Mouse (Mus musculus) CH12.LX (cell line): ENCODE data around the gene Map7.

Source experiments
- CTCF ChIP-seq, 2 experiments: IDR thresholded peaks in 1 of 2; conservative IDR thresholded peaks in 1 of 2; 2 replicates each; pipeline ENCODE4 v1.5.1; 2011 to 2012; ENCODE audit warnings: low read depth in 2 of 2, low read length in 2 of 2, improper control_type of control experiment in 1 of 2, inconsistent platforms in 1 of 2, mild to moderate bottlenecking in 1 of 2, moderate library complexity in 1 of 2
- EP300 ChIP-seq: IDR thresholded peaks from 2 replicates; pipeline ENCODE4 v1.6.1; 2011; ENCODE audit warnings: low read length, improper control_type of control experiment
- GABPA ChIP-seq: IDR thresholded peaks from 2 replicates; pipeline ENCODE4 v1.6.1; 2012; ENCODE audit warnings: low read depth, low read length, improper control_type of control experiment, inconsistent platforms; ENCODE audit not compliant: insufficient replicate concordance
- HCFC1 ChIP-seq: IDR thresholded peaks from 2 replicates; pipeline ENCODE4 v1.6.1; 2012; ENCODE audit warnings: low read depth, mild to moderate bottlenecking, inconsistent platforms, low read length, improper control_type of control experiment
- KAT2A ChIP-seq: IDR thresholded peaks from 2 replicates; pipeline ENCODE4 v1.6.1; 2012; ENCODE audit warnings: low read length, improper control_type of control experiment, inconsistent platforms; ENCODE audit not compliant: insufficient replicate concordance
- MAX ChIP-seq: IDR thresholded peaks from 2 replicates; pipeline ENCODE4 v1.6.1; 2011; ENCODE audit warnings: low read length, improper control_type of control experiment
- MXI1 ChIP-seq: IDR thresholded peaks from 2 replicates; pipeline ENCODE4 v1.6.1; 2011; ENCODE audit warnings: mild to moderate bottlenecking, low read depth, low read length, improper control_type of control experiment
- MYC ChIP-seq: IDR thresholded peaks from 2 replicates; pipeline ENCODE4 v1.6.1; 2011; ENCODE audit warnings: low read depth, mild to moderate bottlenecking, improper control_type of control experiment, low read length
- POLR2A ChIP-seq: IDR thresholded peaks from 2 replicates; pipeline ENCODE4 v1.6.1; 2011; ENCODE audit warnings: low read depth, mild to moderate bottlenecking, improper control_type of control experiment, low read length
- RAD21 ChIP-seq: IDR thresholded peaks from 2 replicates; pipeline ENCODE4 v1.6.1; 2011; ENCODE audit warnings: low read depth, mild to moderate bottlenecking, low read length, improper control_type of control experiment, moderate library complexity
- TBP ChIP-seq: conservative IDR thresholded peaks from 2 replicates; pipeline ENCODE4 v1.6.1; 2011; ENCODE audit warnings: low read depth, low read length, improper control_type of control experiment
- ZNF384 ChIP-seq: IDR thresholded peaks from 2 replicates; pipeline ENCODE4 v1.6.1; 2012; ENCODE audit warnings: low read depth, low read length, improper control_type of control experiment, inconsistent platforms

GRCm38 (mm10) chr10:20181680-20182399, 33.6 kb downstream of the Map7 start:
- TF ChIP-seq MAX (no peak), MXI1 (no peak), CTCF (conservative IDR thresholded peaks at IDR 0.05 in 1 of 2, IDR thresholded peaks at IDR 0.05 in 1 of 2; ENCODE audit: low read depth in 2 of 2, low read length in 2 of 2) (no peak), POLR2A (no peak), RAD21 (no peak), TBP (no peak), HCFC1 (no peak), GABPA (no peak), MYC (no peak), EP300 (no peak), KAT2A (no peak), ZNF384 (no peak)
